Mouse (Mus musculus) intestine, embryonic 14.5 days (tissue): Measurements from ENCODE around the gene 2510002D24Rik. TPM values are rescaled to one million over a fixed set of nuclear protein-coding genes. Genes with fewer than 3 reads are reported as not detected.
A peak's percentile ranks its signal among the peaks of the same experiment; 100 is the strongest.

ENCODE experiments used
- ATAC-seq: fragments of 200-750 bp; cut with Nextera tagmentation; replicated peaks from 2 replicates; pipeline ENCODE4 v1.8.0; 2017; ENCODE audit warnings: low read depth, moderate number of reproducible peaks, moderate TSS enrichment, moderate library complexity; ENCODE audit not compliant: low FRiP score, low TSS enrichment
- DNase-seq: peaks from one replicate; pipeline ENCODE4 v3.0.0-alpha.2; 2018; ENCODE audit warnings: low spot score
- H3K27ac ChIP-seq: fragments of 300-500 bp; sonication (generic); 2 replicates; pipeline ENCODE4 v1.5.1; 2014; ENCODE audit warnings: low read depth, mild to moderate bottlenecking, control low read depth
- H3K27me3 ChIP-seq: fragments of 300-500 bp; sonication (generic); replicated peaks from 2 replicates; pipeline ENCODE4 v1.6.1; 2014; ENCODE audit warnings: low read length, control low read depth; ENCODE audit not compliant: control insufficient read depth, insufficient read depth
- H3K36me3 ChIP-seq: fragments of 300-500 bp; sonication (generic); 2 replicates; pipeline ENCODE4 v1.6.1; 2014; ENCODE audit warnings: low read length, control low read depth; ENCODE audit not compliant: control insufficient read depth, insufficient read depth
- H3K4me1 ChIP-seq: fragments of 300-500 bp; sonication (generic); replicated peaks from 2 replicates; pipeline ENCODE4 v1.6.1; 2014; ENCODE audit warnings: low read length, control low read depth, mixed read lengths; ENCODE audit not compliant: control insufficient read depth, insufficient read depth
- H3K4me2 ChIP-seq: fragments of 300-500 bp; sonication (generic); 2 replicates; pipeline ENCODE4 v1.6.1; 2014; ENCODE audit warnings: low read length
- H3K4me3 ChIP-seq: fragments of 300-500 bp; sonication (generic); 2 replicates; pipeline ENCODE4 v1.5.1; 2014; ENCODE audit warnings: low read depth, low read length, control low read depth, mixed read lengths
- H3K9ac ChIP-seq: fragments of 300-500 bp; sonication (generic); 2 replicates; pipeline ENCODE4 v1.6.1; 2014; ENCODE audit warnings: mild to moderate bottlenecking, low read length
- H3K9me3 ChIP-seq: fragments of 300-500 bp; sonication (generic); 2 replicates; pipeline ENCODE4 v1.6.1; 2016; ENCODE audit warnings: low read length, control low read depth; ENCODE audit not compliant: control insufficient read depth
- WGBS: fragments of 180-500 bp; shearing (Covaris S2); extraction: QIAGEN DNeasy Blood & Tissue Kit; methylation state at CpG from one replicate; pipeline ENCODE4 v1.1.7; 2014; 5-methylcytosine and 5-hydroxymethylcytosine counted together
- polyA plus RNA-seq: library from polyadenylated mRNA; unstranded; fragments of >200 nt; fragmentation: Nextera tagmentation; extraction: Ambion mirVana; gene quantifications from 2 replicates; pipeline ENCODE4 v1.2.1, GENCODE M21; 2014

2510002D24Rik gene
- polyA plus RNA-seq, 1 experiment from 2014 or later: 41.1 TPM

GRCm38 (mm10) chr16:18809001-18809400 is 27.4 kb upstream of the 2510002D24Rik start:
- 94% methylated on average over 5 of the region's 5 CpGs for WGBS
- no peaks in the 10 kb centered on the region for H3K27me3 ChIP-seq
- peaks cover 11% of the 10 kb centered on the region for H3K4me1 ChIP-seq
- ATAC-seq (no peak), DNase-seq (no peak)
- no peak overlapping the region for H3K9ac ChIP-seq
- peaks cover 47% of the 10 kb centered on the region for H3K36me3 ChIP-seq
- no peak overlapping the region for H3K4me2 ChIP-seq
- no peaks in the 10 kb centered on the region for H3K9me3 ChIP-seq
- no peak overlapping the region for H3K27ac ChIP-seq
- H3K4me3 ChIP-seq: no peak overlapping the region

- Histone ChIP-seq H3K9ac (peak overlapping the region; percentile 85), H3K4me2 (peak overlapping the region; percentile 80), H3K4me1 (peaks cover 11% of the 10 kb centered on the region), H3K36me3 (peaks cover 50% of the 10 kb centered on the region), H3K27me3 (no peaks in the 10 kb centered on the region), H3K4me3 (peak overlapping the region; percentile 78), H3K9me3 (no peaks in the 10 kb centered on the region), H3K27ac (peak overlapping the region; percentile 25; the same call in 1 of the 2 replicates)
- ATAC-seq (peak; percentile 17), DNase-seq (peak; percentile 55)
- WGBS: 4% methylated on average over 5 of the region's 5 CpGs
Observed at GRCm38 (mm10) chr16:18811032-18811431, 25.3 kb upstream of the 2510002D24Rik start.

GRCm38 (mm10) chr16:18811468-18812384 is 24.7 kb upstream of the 2510002D24Rik start, which contains the start of the genes Ufd1 and Cdc45:
Gene Ufd1, plus strand, starts transcription at chr16:18811779.
Gene Cdc45, minus strand, starts transcription at chr16:18811987.
- peak within 1 kb of the TSS; percentile 66; the same call in 1 of the 2 replicates for H3K27ac ChIP-seq
- peak; percentile 96 for ATAC-seq
- peak within 1 kb of the TSS; percentile 85 for H3K9ac ChIP-seq
- under 1% methylated on average over 42 of the region's 42 CpGs for WGBS
- no peaks in the 10 kb centered on the region for H3K27me3 ChIP-seq
- DNase-seq: peak; percentile 88
- peak within 1 kb of the TSS; percentile 78 for H3K4me3 ChIP-seq
- H3K4me2 ChIP-seq: peak within 1 kb of the TSS; percentile 80
- peaks cover 11% of the 10 kb centered on the region for H3K4me1 ChIP-seq
- no peaks in the 10 kb centered on the region for H3K9me3 ChIP-seq
- H3K36me3 ChIP-seq: peaks cover 50% of the 10 kb centered on the region

- H3K36me3 ChIP-seq: peaks cover 50% of the 10 kb centered on the region
- DNase-seq (peak; percentile 92), ATAC-seq (peak; percentile 46; the same call in 1 of the 2 replicates)
- peaks cover 11% of the 10 kb centered on the region for H3K4me1 ChIP-seq
- H3K9ac ChIP-seq: peak overlapping the region; percentile 85
- H3K27ac ChIP-seq: peak overlapping the region; percentile 66; the same call in 1 of the 2 replicates
- peak overlapping the region; percentile 78 for H3K4me3 ChIP-seq
- H3K9me3 ChIP-seq: no peaks in the 10 kb centered on the region
- H3K27me3 ChIP-seq: no peaks in the 10 kb centered on the region
- 1% methylated on average over 31 of the region's 31 CpGs for WGBS
- H3K4me2 ChIP-seq: peak overlapping the region; percentile 60
Observed at GRCm38 (mm10) chr16:18812385-18812910, 23.9 kb upstream of the 2510002D24Rik start.

GRCm38 (mm10) chr16:18822356-18822755 is 14.0 kb upstream of the 2510002D24Rik start:
- no peaks in the 10 kb centered on the region for H3K27me3 ChIP-seq
- H3K27ac ChIP-seq: no peak overlapping the region
- 100% methylated on average over 1 of the region's 1 CpGs for WGBS
- no peaks in the 10 kb centered on the region for H3K4me1 ChIP-seq
- peaks cover 98% of the 10 kb centered on the region for H3K36me3 ChIP-seq
- ATAC-seq (no peak), DNase-seq (no peak)
- H3K4me3 ChIP-seq: no peak overlapping the region
- H3K9ac ChIP-seq: no peak overlapping the region
- H3K9me3 ChIP-seq: no peaks in the 10 kb centered on the region
- H3K4me2 ChIP-seq: no peak overlapping the region

- Histone ChIP-seq H3K9me3 (no peaks in the 10 kb centered on the region), H3K4me2 (no peak overlapping the region), H3K27me3 (no peaks in the 10 kb centered on the region), H3K4me3 (no peak overlapping the region), H3K4me1 (no peaks in the 10 kb centered on the region), H3K9ac (no peak overlapping the region), H3K27ac (no peak overlapping the region), H3K36me3 (peaks cover 98% of the 10 kb centered on the region)
- WGBS: 86% methylated on average over 4 of the region's 4 CpGs
- no peak for DNase-seq
- no peak for ATAC-seq
Observed at GRCm38 (mm10) chr16:18822925-18823324, 13.5 kb upstream of the 2510002D24Rik start.

- DNase-seq: no peak
- H3K27ac ChIP-seq: no peak overlapping the region
- H3K4me3 ChIP-seq: no peak overlapping the region
- no peaks in the 10 kb centered on the region for H3K4me1 ChIP-seq
- no peaks in the 10 kb centered on the region for H3K9me3 ChIP-seq
- no peaks in the 10 kb centered on the region for H3K27me3 ChIP-seq
- peaks cover 98% of the 10 kb centered on the region for H3K36me3 ChIP-seq
- no peak overlapping the region for H3K4me2 ChIP-seq
- 96% methylated on average over 3 of the region's 3 CpGs for WGBS
- ATAC-seq: no peak
- H3K9ac ChIP-seq: no peak overlapping the region
Observed at GRCm38 (mm10) chr16:18828630-18829029, 7.7 kb upstream of the 2510002D24Rik start.

- Histone ChIP-seq H3K4me2 (no peak overlapping the region), H3K9me3 (no peaks in the 10 kb centered on the region), H3K9ac (no peak overlapping the region), H3K36me3 (peaks cover 98% of the 10 kb centered on the region), H3K27me3 (no peaks in the 10 kb centered on the region), H3K4me1 (no peaks in the 10 kb centered on the region), H3K27ac (no peak overlapping the region), H3K4me3 (no peak overlapping the region)
- DNase-seq (no peak), ATAC-seq (no peak)
- WGBS: 85% methylated on average over 6 of the region's 6 CpGs
Observed at GRCm38 (mm10) chr16:18829102-18829501, 7.3 kb upstream of the 2510002D24Rik start.
